Mouse (Mus musculus): Measurements from ENCODE around the gene Cyfip2. TPM values are rescaled to one million over a fixed set of nuclear protein-coding genes. Genes with fewer than 3 reads are reported as not detected.
A peak's percentile ranks its signal among the peaks of the same experiment; 100 is the strongest.

Gene Cyfip2
- total RNA-seq, 2 experiments from 2014 or later, result 212 to 214 TPM

GRCm38 (mm10) chr11:46308271-46308974 is 4.2 kb downstream of the Cyfip2 start:
- intact Hi-C loops (cut with DNase I), result no loop called here
- no peak for DNase-seq

GRCm38 (mm10) chr11:46307768-46308167 is 4.9 kb downstream of the Cyfip2 start:
- DNase-seq, result no peak
- intact Hi-C loops (cut with DNase I), result no loop called here

GRCm38 (mm10) chr11:46306776-46307175 is 5.9 kb downstream of the Cyfip2 start:
- intact Hi-C loops (cut with DNase I), result no loop called here
- no peak for DNase-seq

- no peak for DNase-seq
- intact Hi-C loops (cut with DNase I), result no loop called here
Measured at GRCm38 (mm10) chr11:46305881-46306520, 6.7 kb downstream of the Cyfip2 start.

GRCm38 (mm10) chr11:46304864-46305710 is 7.6 kb downstream of the Cyfip2 start:
- DNase-seq, result no peak
- intact Hi-C loops (cut with DNase I), result no loop called here

GRCm38 (mm10) chr11:46304093-46304492 is 8.6 kb downstream of the Cyfip2 start:
- intact Hi-C loops (cut with DNase I), result no loop called here
- no peak for DNase-seq

- no peak for DNase-seq
- intact Hi-C loops (cut with DNase I), result no loop called here
Measured at GRCm38 (mm10) chr11:46302471-46302870, 10.2 kb downstream of the Cyfip2 start.

GRCm38 (mm10) chr11:46301579-46302248 is 10.9 kb downstream of the Cyfip2 start:
- intact Hi-C loops (cut with DNase I), result no loop called here
- no peak for DNase-seq

- intact Hi-C loops (cut with DNase I), result no loop called here
- no peak for DNase-seq
Measured at GRCm38 (mm10) chr11:46299901-46300300, 12.8 kb downstream of the Cyfip2 start.

- DNase-seq, result no peak
- intact Hi-C loops (cut with DNase I), result no loop called here
Measured at GRCm38 (mm10) chr11:46298889-46299785, 13.5 kb downstream of the Cyfip2 start.

GRCm38 (mm10) chr11:46294390-46294789 is 18.3 kb downstream of the Cyfip2 start:
- intact Hi-C loops (cut with DNase I), result no loop called here
- DNase-seq, result peak; percentile 25

- DNase-seq, result peak; percentile 20
- intact Hi-C loops (cut with DNase I), result no loop called here
Measured at GRCm38 (mm10) chr11:46293491-46293890, 19.2 kb downstream of the Cyfip2 start.

GRCm38 (mm10) chr11:46290988-46291405 is 21.7 kb downstream of the Cyfip2 start:
- DNase-seq, result no peak
- intact Hi-C loops (cut with DNase I), result no loop called here

GRCm38 (mm10) chr11:46289561-46289960 is 23.1 kb downstream of the Cyfip2 start:
- intact Hi-C loops (cut with DNase I), result no loop called here
- no peak for DNase-seq

GRCm38 (mm10) chr11:46289022-46289421 is 23.6 kb downstream of the Cyfip2 start:
- intact Hi-C loops (cut with DNase I), result no loop called here

GRCm38 (mm10) chr11:46288091-46288490 is 24.6 kb downstream of the Cyfip2 start:
- no peak for DNase-seq
- intact Hi-C loops (cut with DNase I), result no loop called here

More at GRCm38 (mm10) chr11:46289022-46289421, 23.6 kb downstream of the Cyfip2 start:
- DNase-seq, result no peak

GRCm38 (mm10) chr11:46286803-46287202 is 25.9 kb downstream of the Cyfip2 start:
- intact Hi-C loops (cut with DNase I), result no loop called here
- peak; percentile 20 for DNase-seq

GRCm38 (mm10) chr11:46283800-46284199 is 28.9 kb downstream of the Cyfip2 start:
- intact Hi-C loops (cut with DNase I), result no loop called here
- no peak for DNase-seq

- intact Hi-C loops (cut with DNase I), result no loop called here
- no peak for DNase-seq
Measured at GRCm38 (mm10) chr11:46282612-46283011, 30.0 kb downstream of the Cyfip2 start.

- intact Hi-C loops (cut with DNase I), result no loop called here
- DNase-seq, result no peak
Measured at GRCm38 (mm10) chr11:46278709-46279108, 34.0 kb downstream of the Cyfip2 start.
